Mouse (Mus musculus) hindbrain, embryonic 10.5 days (tissue): ENCODE data around the gene Cep70. TPM values are rescaled to one million over a fixed set of nuclear protein-coding genes. Genes with fewer than 3 reads are reported as not detected.

ENCODE experiments used
- DNase-seq: peaks from one replicate; pipeline ENCODE4 v3.0.0-alpha.2; 2017; ENCODE audit warnings: low spot score
- H3K27ac ChIP-seq: fragments of 300-500 bp; sonication (generic); 2 replicates; pipeline ENCODE4 v1.5.1; 2016; ENCODE audit warnings: mild to moderate bottlenecking, moderate library complexity
- H3K27me3 ChIP-seq: fragments of 300-500 bp; sonication (generic); 2 replicates; pipeline ENCODE4 v1.6.1; 2016; ENCODE audit warnings: mild to moderate bottlenecking; ENCODE audit not compliant: poor library complexity, insufficient read depth, severe bottlenecking
- H3K36me3 ChIP-seq: fragments of 300-500 bp; sonication (generic); 2 replicates; pipeline ENCODE4 v1.6.1; 2016; ENCODE audit warnings: mild to moderate bottlenecking, moderate library complexity
- H3K4me1 ChIP-seq: fragments of 300-500 bp; sonication (generic); replicated peaks from 2 replicates; pipeline ENCODE4 v1.6.1; 2016; ENCODE audit warnings: mild to moderate bottlenecking
- H3K4me3 ChIP-seq: fragments of 300-500 bp; sonication (generic); 2 replicates; pipeline ENCODE4 v1.5.1; 2016; ENCODE audit warnings: mild to moderate bottlenecking, moderate library complexity
- H3K9me3 ChIP-seq: fragments of 300-500 bp; sonication (generic); 2 replicates; pipeline ENCODE4 v1.6.1; 2016; ENCODE audit warnings: mild to moderate bottlenecking, moderate library complexity
- WGBS: fragments of 180-500 bp; shearing (Covaris S2); methylation state at CpG from one replicate; pipeline ENCODE4 v1.1.7; 2016; 5-methylcytosine and 5-hydroxymethylcytosine counted together
- polyA plus RNA-seq: library from polyadenylated mRNA; unstranded; fragments of >200 nt; fragmentation: Nextera tagmentation; extraction: Ambion mirVana; gene quantifications from 2 replicates; pipeline ENCODE4 v1.2.1, GENCODE M21; 2016

Cep70 gene
- 34.4 and 37.2 TPM in 2 replicates for polyA plus RNA-seq

GRCm38 (mm10) chr9:99243190-99243894 lies at the start of gene Cep70:
Gene Cep70 (plus strand): TSS chr9:99243367.
- Histone ChIP-seq H3K36me3 (peaks cover 18% of the 10 kb centered on the region; the same call in 1 of the 2 replicates), H3K9me3 (no peaks in the 10 kb centered on the region), H3K27ac (peak within 1 kb of the TSS; percentile 95), H3K27me3 (no peaks in the 10 kb centered on the region), H3K4me3 (peak within 1 kb of the TSS; percentile 93), H3K4me1 (peaks cover 17% of the 10 kb centered on the region; the same call in 1 of the 2 replicates)
- under 1% methylated on average over 66 of the region's 66 CpGs for WGBS
- DNase-seq = peak; percentile 95

- H3K9me3 ChIP-seq = no peaks in the 10 kb centered on the region
- no peak overlapping the region for H3K27ac ChIP-seq
- WGBS = 82% methylated on average over 2 of the region's 2 CpGs
- no peak overlapping the region for H3K4me3 ChIP-seq
- peaks cover 8% of the 10 kb centered on the region for H3K4me1 ChIP-seq
- H3K36me3 ChIP-seq = no peaks in the 10 kb centered on the region
- H3K27me3 ChIP-seq = no peaks in the 10 kb centered on the region
- DNase-seq = no peak
Measured at GRCm38 (mm10) chr9:99212643-99213042, 30.5 kb upstream of the Cep70 start.

- DNase-seq = no peak
- Histone ChIP-seq H3K4me1 (peaks cover 10% of the 10 kb centered on the region), H3K27ac (no peak overlapping the region), H3K4me3 (no peak overlapping the region), H3K27me3 (no peaks in the 10 kb centered on the region), H3K9me3 (no peaks in the 10 kb centered on the region), H3K36me3 (no peaks in the 10 kb centered on the region)
- WGBS = 80% methylated on average over 2 of the region's 2 CpGs
Measured at GRCm38 (mm10) chr9:99216182-99216581, 27.0 kb upstream of the Cep70 start.

DNA sequence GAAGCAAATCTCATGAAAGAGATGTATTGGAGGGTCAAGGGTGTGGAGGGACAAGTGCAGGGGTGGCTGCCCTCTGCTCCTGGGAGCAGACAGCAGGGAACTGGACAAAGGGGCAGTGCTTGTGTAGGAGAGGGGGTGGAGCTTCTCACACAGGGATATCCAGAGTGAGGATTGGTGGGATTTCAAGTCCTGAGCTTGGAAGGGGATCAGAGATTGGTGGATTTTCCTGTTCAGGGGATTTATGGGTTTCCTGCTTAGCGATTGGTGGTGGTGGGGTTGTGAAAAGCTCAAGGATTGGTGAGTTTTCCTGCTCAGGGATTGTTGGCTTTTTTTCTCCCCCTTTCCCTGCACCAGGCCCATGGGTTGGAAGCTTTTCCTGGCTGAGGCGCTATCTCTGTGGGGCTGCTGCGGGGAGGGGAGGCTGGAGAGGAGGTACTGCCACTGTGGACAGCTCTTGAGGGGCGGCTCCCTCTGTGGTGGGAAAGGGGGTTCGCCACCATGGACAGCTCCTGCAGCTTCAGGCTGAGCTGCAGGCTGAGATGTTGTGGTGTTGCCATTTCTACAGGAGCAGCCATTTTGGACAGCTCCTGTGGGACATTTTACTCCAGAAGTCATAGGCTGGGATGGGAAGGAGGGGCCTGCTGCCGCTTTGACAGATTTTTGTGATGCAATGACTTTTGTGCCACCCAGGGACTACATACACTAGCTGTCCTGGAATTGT lies 25.0 kb upstream of the Cep70 start:
- WGBS = 22% methylated on average over 6 of the region's 6 CpGs
- Histone ChIP-seq H3K9me3 (no peaks in the 10 kb centered on the region), H3K4me3 (peak overlapping the region; percentile 16; the same call in 1 of the 2 replicates), H3K36me3 (no peaks in the 10 kb centered on the region), H3K4me1 (peaks cover 8% of the 10 kb centered on the region; the same call in 1 of the 2 replicates), H3K27me3 (no peaks in the 10 kb centered on the region), H3K27ac (peak overlapping the region; percentile 66)
- peak; percentile 65 for DNase-seq

DNA sequence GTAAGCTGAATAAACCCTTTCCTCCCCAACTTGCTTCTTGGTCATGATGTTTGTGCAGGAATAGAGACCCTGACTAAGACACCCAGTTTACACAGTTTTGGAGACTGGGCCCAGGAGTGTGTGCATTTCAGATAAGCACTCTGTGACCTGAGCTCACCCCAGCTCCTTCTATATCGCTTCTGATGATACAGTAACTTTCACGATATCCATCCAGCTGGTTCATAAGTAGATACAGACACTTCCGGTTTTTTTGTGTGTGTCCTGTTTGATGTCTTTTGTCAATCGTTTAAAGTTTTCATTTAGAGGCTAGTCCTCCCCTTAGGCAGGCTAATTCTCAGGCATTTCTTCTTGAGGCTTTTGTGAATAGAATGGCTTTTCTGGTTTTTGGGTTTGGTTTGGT lies 21.5 kb upstream of the Cep70 start:
- no peak for DNase-seq
- Histone ChIP-seq H3K9me3 (no peaks in the 10 kb centered on the region), H3K27me3 (no peaks in the 10 kb centered on the region), H3K27ac (no peak overlapping the region), H3K4me1 (peaks cover 8% of the 10 kb centered on the region; the same call in 1 of the 2 replicates), H3K4me3 (no peak overlapping the region), H3K36me3 (no peaks in the 10 kb centered on the region)
- WGBS = 92% methylated on average over 4 of the region's 4 CpGs

DNA sequence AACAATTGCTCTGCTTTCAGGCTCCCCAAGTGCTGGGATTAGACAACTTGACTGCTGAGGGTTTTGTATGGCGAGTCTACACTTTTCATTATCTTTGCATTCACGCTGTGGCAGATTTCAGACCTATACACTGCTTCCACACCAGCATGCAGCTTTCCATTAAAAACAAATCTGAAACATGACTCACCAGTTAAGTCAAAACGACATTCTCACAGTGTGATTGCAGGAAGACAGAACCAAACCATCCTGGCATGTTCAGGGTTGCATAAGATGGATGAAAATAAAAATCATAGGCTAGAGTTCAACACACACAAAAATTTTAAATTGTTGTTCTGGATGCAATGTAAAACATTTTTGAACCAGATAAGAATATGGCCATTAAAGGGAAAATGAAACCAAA lies 18.6 kb upstream of the Cep70 start:
- Histone ChIP-seq H3K27ac (no peak overlapping the region), H3K4me1 (no peaks in the 10 kb centered on the region), H3K27me3 (no peaks in the 10 kb centered on the region), H3K4me3 (no peak overlapping the region), H3K9me3 (no peaks in the 10 kb centered on the region), H3K36me3 (no peaks in the 10 kb centered on the region)
- no peak for DNase-seq
- 75% methylated on average over 3 of the region's 3 CpGs for WGBS

DNA sequence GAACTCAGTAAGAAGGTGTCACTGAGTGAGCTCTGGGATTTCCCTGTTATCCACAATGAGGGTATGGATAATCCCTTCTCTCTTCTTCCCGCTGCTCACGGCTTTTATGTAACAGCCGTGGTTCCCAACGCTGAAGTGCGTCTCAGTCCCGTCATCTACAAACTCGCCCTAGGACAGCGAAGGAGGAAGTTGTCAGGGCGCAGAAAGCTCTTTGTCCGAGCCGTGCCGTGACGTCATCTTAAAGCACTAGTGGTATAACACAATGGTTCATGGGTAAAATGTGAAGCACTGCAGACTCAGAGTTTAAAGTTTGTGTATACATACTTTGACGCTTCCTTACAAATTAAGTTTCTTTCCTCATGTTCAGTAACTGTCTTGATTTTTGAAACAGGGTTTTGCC lies 13.7 kb upstream of the Cep70 start:
- H3K4me3 ChIP-seq = no peak overlapping the region
- H3K36me3 ChIP-seq = no peaks in the 10 kb centered on the region
- no peaks in the 10 kb centered on the region for H3K4me1 ChIP-seq
- no peaks in the 10 kb centered on the region for H3K9me3 ChIP-seq
- H3K27me3 ChIP-seq = no peaks in the 10 kb centered on the region
- no peak overlapping the region for H3K27ac ChIP-seq
- DNase-seq = no peak
- WGBS = 92% methylated on average over 14 of the region's 14 CpGs

- DNase-seq = no peak
- H3K27me3 ChIP-seq = no peaks in the 10 kb centered on the region
- no peaks in the 10 kb centered on the region for H3K4me1 ChIP-seq
- H3K27ac ChIP-seq = no peak within 1 kb of the TSS
- H3K36me3 ChIP-seq = no peaks in the 10 kb centered on the region
- WGBS = 84% methylated on average over 14 of the region's 14 CpGs
- H3K9me3 ChIP-seq = no peaks in the 10 kb centered on the region
- H3K4me3 ChIP-seq = no peak within 1 kb of the TSS
Measured at GRCm38 (mm10) chr9:99237139-99237538, 6.0 kb upstream of the Cep70 start, which contains the start of gene Faiml. Gene Faiml (minus strand): TSS chr9:99237239.

- no peaks in the 10 kb centered on the region for H3K36me3 ChIP-seq
- no peak overlapping the region for H3K27ac ChIP-seq
- 90% methylated on average over 10 of the region's 10 CpGs for WGBS
- H3K9me3 ChIP-seq = no peaks in the 10 kb centered on the region
- H3K4me3 ChIP-seq = no peak overlapping the region
- no peaks in the 10 kb centered on the region for H3K27me3 ChIP-seq
- peaks cover 10% of the 10 kb centered on the region; the same call in 1 of the 2 replicates for H3K4me1 ChIP-seq
- DNase-seq = no peak
Measured at GRCm38 (mm10) chr9:99238276-99238675, 4.9 kb upstream of the Cep70 start.

- WGBS = 74% methylated on average over 1 of the region's 1 CpGs
- H3K27ac ChIP-seq = no peak overlapping the region
Measured at GRCm38 (mm10) chr9:99239256-99239655, 3.9 kb upstream of the Cep70 start.

DNA sequence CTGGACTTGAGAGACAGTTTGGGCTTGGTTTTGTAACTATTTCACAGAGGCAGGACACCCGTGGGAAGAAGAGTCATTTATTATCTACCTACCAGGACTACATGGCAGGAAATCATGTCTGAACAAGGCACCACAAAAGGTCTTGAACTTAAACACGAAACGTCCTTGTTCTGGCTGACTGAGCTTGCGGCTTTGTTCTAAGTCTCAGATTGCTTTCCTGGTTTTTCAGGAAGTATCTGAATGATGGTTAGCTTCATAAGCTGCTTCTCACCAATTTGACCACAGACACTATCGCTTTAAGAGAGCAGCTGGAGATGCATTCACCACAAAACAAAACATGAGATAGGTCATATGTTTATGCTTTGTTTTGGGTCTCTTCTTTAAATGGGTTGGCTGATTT lies 2.6 kb upstream of the Cep70 start:
- H3K36me3 ChIP-seq = no peaks in the 10 kb centered on the region

More at GRCm38 (mm10) chr9:99239256-99239655, 3.9 kb upstream of the Cep70 start:
- DNase-seq = no peak
- no peaks in the 10 kb centered on the region for H3K9me3 ChIP-seq
- no peaks in the 10 kb centered on the region for H3K27me3 ChIP-seq
- peaks cover 16% of the 10 kb centered on the region; the same call in 1 of the 2 replicates for H3K4me1 ChIP-seq
- no peak overlapping the region for H3K4me3 ChIP-seq
- no peaks in the 10 kb centered on the region for H3K36me3 ChIP-seq

DNA sequence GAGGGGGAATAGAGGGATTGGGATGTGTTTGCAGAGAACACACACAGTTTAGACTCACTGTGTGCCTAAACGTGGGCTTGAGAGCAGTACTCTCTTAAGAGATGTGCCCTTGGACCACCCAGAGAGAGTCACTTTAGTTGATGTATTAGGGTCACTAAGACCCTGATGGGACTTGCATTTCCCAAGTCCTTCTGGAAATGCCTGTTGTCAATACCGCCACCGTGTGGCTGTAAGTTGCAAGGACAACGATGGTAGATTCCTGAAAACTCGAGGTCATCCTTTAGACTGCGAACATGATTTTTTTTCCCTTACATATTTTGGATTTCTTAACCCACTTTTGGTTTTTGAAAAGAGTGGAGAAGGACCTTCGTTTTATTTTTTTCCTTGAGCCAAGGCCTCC lies 1.1 kb upstream of the Cep70 start:
- Histone ChIP-seq H3K27me3 (no peaks in the 10 kb centered on the region), H3K27ac (no peak overlapping the region), H3K4me3 (no peak overlapping the region), H3K9me3 (no peaks in the 10 kb centered on the region), H3K4me1 (peaks cover 17% of the 10 kb centered on the region; the same call in 1 of the 2 replicates), H3K36me3 (peaks cover 5% of the 10 kb centered on the region; the same call in 1 of the 2 replicates)
- WGBS = 4% methylated on average over 7 of the region's 7 CpGs
- DNase-seq = peak; percentile 71

More for the DNA sequence above, 2.6 kb upstream of the Cep70 start:
- H3K27me3 ChIP-seq = no peaks in the 10 kb centered on the region
- no peak overlapping the region for H3K4me3 ChIP-seq
- H3K27ac ChIP-seq = no peak overlapping the region
- H3K9me3 ChIP-seq = no peaks in the 10 kb centered on the region
- no peak for DNase-seq
- WGBS = 83% methylated on average over 5 of the region's 5 CpGs
- peaks cover 17% of the 10 kb centered on the region; the same call in 1 of the 2 replicates for H3K4me1 ChIP-seq
